Mouse (Mus musculus): Measurements from ENCODE around the gene Col9a2.

Col9a2 gene

GRCm38 (mm10) chr4:121039331-121040115 lies at the start of gene Col9a2:
Gene Col9a2, plus strand, starts transcription at chr4:121039385.
- ChIA-PET CTCF (interaction anchor here in 3 of 4 experiments (0.5 to 2.4 kb wide), 11 partner anchors 9 to 1230 kb away, joined by 3 to 16 read pairs (median 4); partner anchors contain the start of gene Smap2 (in 1 of the 3)), POLR2A (interaction anchor here in 3 of 4 experiments (1.0 to 1.6 kb wide), 3 partner anchors 10 to 23 kb away, joined by 3 to 5 read pairs (median 4); partner anchors contain the start of gene Smap2 (in 1 of the 3))

- CTCF ChIA-PET, result interaction anchor here in 2 of 4 experiments (0.6 to 1.5 kb wide), 2 partner anchors 16 to 36 kb away, joined by 4 read pairs; no protein-coding TSS in a partner anchor
- POLR2A ChIA-PET, result interaction anchor here in 2 of 4 experiments (0.9 to 1.3 kb wide), 2 partner anchors 24 to 51 kb away, joined by 3 to 4 read pairs; no protein-coding TSS in a partner anchor
These were observed 46.9 kb upstream of the Col9a2 start for GRCm38 (mm10) chr4:120992284-120992683.

GRCm38 (mm10) chr4:120993025-120993424 lies 46.2 kb upstream of the Col9a2 start:
- POLR2A ChIA-PET, result interaction anchor here in 2 of 4 experiments (0.9 to 1.3 kb wide), 2 partner anchors 23 to 50 kb away, joined by 3 to 4 read pairs; no protein-coding TSS in a partner anchor
- CTCF ChIA-PET, result interaction anchor here in 1 of 4 experiments (0.8 kb wide), 1 partner anchor 24 kb away, joined by 3 read pairs; the partner anchor contains the start of gene Smap2

GRCm38 (mm10) chr4:120995911-120996310 lies 43.3 kb upstream of the Col9a2 start:
- CTCF ChIA-PET, result no interaction called here
- POLR2A ChIA-PET, result interaction anchor here in 2 of 4 experiments (1.3 to 1.4 kb wide), 2 partner anchors 35 to 71 kb away, joined by 3 read pairs; partner anchors contain the start of gene Exo5 (in 1 of the 2)

- CTCF ChIA-PET, result interaction anchor here in 1 of 4 experiments (0.5 kb wide), 1 partner anchor 150 kb away, joined by 3 read pairs; no protein-coding TSS in a partner anchor
These were observed 38.1 kb upstream of the Col9a2 start for GRCm38 (mm10) chr4:121001042-121001441.

GRCm38 (mm10) chr4:121001659-121002058 lies 37.5 kb upstream of the Col9a2 start:
- CTCF ChIA-PET, result interaction anchor here in 3 of 4 experiments (0.8 to 2.4 kb wide), 4 partner anchors 15 to 39 kb away, joined by 3 to 9 read pairs (median 4); partner anchors contain the start of gene Smap2 (in 1 of the 3)
- POLR2A ChIA-PET, result interaction anchor here in 1 of 4 experiments (1.2 to 1.9 kb wide), 2 partner anchors 12 to 15 kb away, joined by 3 to 6 read pairs; partner anchors contain the start of gene Smap2

More at GRCm38 (mm10) chr4:121001042-121001441, 38.1 kb upstream of the Col9a2 start:
- POLR2A ChIA-PET, result interaction anchor here in 1 of 4 experiments (1.2 to 1.9 kb wide), 2 partner anchors 13 to 16 kb away, joined by 3 to 6 read pairs; partner anchors contain the start of gene Smap2

GRCm38 (mm10) chr4:121002400-121003171 lies 36.6 kb upstream of the Col9a2 start:
- ChIA-PET POLR2A (interaction anchor here in 3 of 4 experiments (0.6 to 3.5 kb wide), 6 partner anchors 11 to 83 kb away, joined by 3 to 18 read pairs (median 4); partner anchors contain the start of gene Smap2 (in 2 of the 3)), CTCF (interaction anchor here in 3 of 4 experiments (0.5 to 2.4 kb wide), 6 partner anchors 14 to 152 kb away, joined by 3 to 9 read pairs (median 3); partner anchors contain the start of gene Smap2 (in 1 of the 3))

GRCm38 (mm10) chr4:121003611-121004091 lies 35.5 kb upstream of the Col9a2 start:
- ChIA-PET POLR2A (interaction anchor here in 2 of 4 experiments (1.7 to 3.5 kb wide), 2 partner anchors 13 kb away, joined by 6 to 18 read pairs; partner anchors contain the start of gene Smap2 (in 2 of the 2)), CTCF (interaction anchor here in 3 of 4 experiments (0.5 to 2.4 kb wide), 6 partner anchors 13 to 153 kb away, joined by 3 to 9 read pairs (median 3); partner anchors contain the start of gene Smap2 (in 1 of the 3))

GRCm38 (mm10) chr4:121004679-121005078 lies 34.5 kb upstream of the Col9a2 start:
- ChIA-PET POLR2A (interaction anchor here in 3 of 4 experiments (0.7 to 3.5 kb wide), 3 partner anchors 12 to 219 kb away, joined by 3 to 18 read pairs (median 4); partner anchors contain the start of genes Rlf (in 1 of the 3) and Smap2 (in 1 of the 3)), CTCF (no interaction called here)

GRCm38 (mm10) chr4:121007006-121007405 lies 32.2 kb upstream of the Col9a2 start:
- ChIA-PET POLR2A (interaction anchor here in 2 of 4 experiments (0.7 to 1.4 kb wide), 3 partner anchors 9 to 18 kb away, joined by 3 read pairs; partner anchors contain the start of gene Smap2 (in 1 of the 2)), CTCF (interaction anchor here in 1 of 4 experiments (1.0 kb wide), 1 partner anchor 9 kb away, joined by 5 read pairs; no protein-coding TSS in a partner anchor)

- ChIA-PET POLR2A (interaction anchor here in 3 of 4 experiments (0.7 to 1.4 kb wide), 5 partner anchors 8 to 9 kb away, joined by 3 read pairs; partner anchors contain the start of gene Smap2 (in 3 of the 3)), CTCF (interaction anchor here in 1 of 4 experiments (1.0 kb wide), 1 partner anchor 8 kb away, joined by 5 read pairs; no protein-coding TSS in a partner anchor)
These were observed 31.0 kb upstream of the Col9a2 start for GRCm38 (mm10) chr4:121008071-121008745.

- ChIA-PET CTCF (interaction anchor here in 1 of 4 experiments (0.5 to 0.7 kb wide), 2 partner anchors 20 to 198 kb away, joined by 3 to 4 read pairs; no protein-coding TSS in a partner anchor), POLR2A (interaction anchor here in 2 of 4 experiments (0.5 to 1.1 kb wide), 4 partner anchors 8 to 195 kb away, joined by 3 read pairs; partner anchors contain the start of gene Smap2 (in 2 of the 2))
These were observed 30.0 kb upstream of the Col9a2 start for GRCm38 (mm10) chr4:121009151-121009550.

- POLR2A ChIA-PET, result interaction anchor here in 1 of 4 experiments (1.3 kb wide), 1 partner anchor 8 kb away, joined by 4 read pairs; no protein-coding TSS in a partner anchor
- CTCF ChIA-PET, result interaction anchor here in 2 of 4 experiments (0.7 to 1.0 kb wide), 5 partner anchors 18 to 40 kb away, joined by 3 to 4 read pairs (median 3); no protein-coding TSS in a partner anchor
These were observed 28.2 kb upstream of the Col9a2 start for GRCm38 (mm10) chr4:121010770-121011549.

- CTCF ChIA-PET, result no interaction called here
- POLR2A ChIA-PET, result interaction anchor here in 1 of 4 experiments (0.9 to 3.8 kb wide), 3 partner anchors 9 to 27 kb away, joined by 3 to 16 read pairs (median 3); no protein-coding TSS in a partner anchor
These were observed 24.5 kb upstream of the Col9a2 start for GRCm38 (mm10) chr4:121014594-121015267.

GRCm38 (mm10) chr4:121015268-121015659 lies 23.9 kb upstream of the Col9a2 start:
- POLR2A ChIA-PET, result interaction anchor here in 2 of 4 experiments (1.0 to 3.8 kb wide), 4 partner anchors 10 to 90 kb away, joined by 3 to 16 read pairs (median 8); partner anchors contain the start of gene Exo5 (in 1 of the 2)
- CTCF ChIA-PET, result interaction anchor here in 1 of 4 experiments (2.7 kb wide), 1 partner anchor 12 kb away, joined by 16 read pairs; no protein-coding TSS in a partner anchor

Data from embryonic stem cell, embryonic (primary cell).